Mouse (Mus musculus): Measurements from ENCODE around the gene Cxcl9. TPM values are rescaled to one million over a fixed set of nuclear protein-coding genes. Genes with fewer than 3 reads are reported as not detected.
"Not testable (repeated sequence)": the region's sequence is repeated elsewhere in the genome, so short reads cannot be mapped to it uniquely, and the experiment has no call there.

The Cxcl9 gene
- total and polyA plus RNA-seq, 3 experiments: not detected

GRCm38 (mm10) chr5:92364011-92364410, 36.1 kb upstream of the Cxcl9 start:
- DNase-seq (ENCODE audit: low spot score): no peak
- Histone ChIP-seq H3K9me3 (replicated peaks) (no peaks in the 10 kb centered on the region), H3K4me3 (ENCODE audit: low read depth, low read length) (no peak overlapping the region), H3K36me3 (replicated peaks) (no peaks in the 10 kb centered on the region), H3K27me3 (ENCODE audit: insufficient read depth, low read length) (peaks cover 47% of the 10 kb centered on the region), H3K4me1 (ENCODE audit: insufficient read depth, low read depth, low read length) (no peaks in the 10 kb centered on the region)
- TF ChIP-seq CTCF (IDR thresholded peaks at IDR 0.05; ENCODE audit: low read depth, low read length): no peak
- TF ChIP-seq TAL1 (conservative IDR thresholded peaks at IDR 0.05; ENCODE audit: low read depth, low read length): no peak
- no peak for TF ChIP-seq POLR2AphosphoS5 (IDR thresholded peaks at IDR 0.05; ENCODE audit: insufficient replicate concordance, low read depth, low read length)
- TF ChIP-seq GATA1 (IDR thresholded peaks at IDR 0.05; ENCODE audit: borderline replicate concordance, low read length): no peak
- no peak for TF ChIP-seq GATA2 (IDR thresholded peaks at IDR 0.05; ENCODE audit: borderline replicate concordance, low read depth, low read length)
- no peak for ATAC-seq (ENCODE audit: extremely low read depth, insufficient number of reproducible peaks, low FRiP score, poor library complexity, severe bottlenecking)

GRCm38 (mm10) chr5:92363179-92363578, 35.3 kb upstream of the Cxcl9 start:
- Histone ChIP-seq H3K4me1 (ENCODE audit: insufficient read depth, low read depth, low read length) (no peaks in the 10 kb centered on the region), H3K36me3 (replicated peaks) (no peaks in the 10 kb centered on the region), H3K27me3 (ENCODE audit: insufficient read depth, low read length) (peaks cover 45% of the 10 kb centered on the region), H3K9me3 (replicated peaks) (no peaks in the 10 kb centered on the region), H3K4me3 (ENCODE audit: low read depth, low read length) (no peak overlapping the region)
- DNase-seq (ENCODE audit: low spot score) (no peak), ATAC-seq (ENCODE audit: extremely low read depth, insufficient number of reproducible peaks, low FRiP score, poor library complexity, severe bottlenecking) (no peak)
- TF ChIP-seq GATA2 (IDR thresholded peaks at IDR 0.05; ENCODE audit: borderline replicate concordance, low read depth, low read length) (no peak), POLR2AphosphoS5 (IDR thresholded peaks at IDR 0.05; ENCODE audit: insufficient replicate concordance, low read depth, low read length) (no peak), GATA1 (IDR thresholded peaks at IDR 0.05; ENCODE audit: borderline replicate concordance, low read length) (no peak), TAL1 (conservative IDR thresholded peaks at IDR 0.05; ENCODE audit: low read depth, low read length) (no peak)

- Histone ChIP-seq H3K36me3 (replicated peaks) (no peaks in the 10 kb centered on the region), H3K4me1 (ENCODE audit: insufficient read depth, low read depth, low read length) (peaks cover 1% of the 10 kb centered on the region; the same call in 1 of the 2 replicates), H3K27me3 (ENCODE audit: insufficient read depth, low read length) (peaks cover 34% of the 10 kb centered on the region), H3K4me3 (ENCODE audit: low read depth, low read length) (no peak overlapping the region), H3K9me3 (replicated peaks) (no peaks in the 10 kb centered on the region)
- ATAC-seq (ENCODE audit: extremely low read depth, insufficient number of reproducible peaks, low FRiP score, poor library complexity, severe bottlenecking) (no peak), DNase-seq (ENCODE audit: low spot score) (no peak)
- TF ChIP-seq GATA1 (IDR thresholded peaks at IDR 0.05; ENCODE audit: borderline replicate concordance, low read length) (no peak), POLR2AphosphoS5 (IDR thresholded peaks at IDR 0.05; ENCODE audit: insufficient replicate concordance, low read depth, low read length) (no peak), GATA2 (IDR thresholded peaks at IDR 0.05; ENCODE audit: borderline replicate concordance, low read depth, low read length) (no peak), CTCF (IDR thresholded peaks at IDR 0.05; ENCODE audit: low read depth, low read length) (no peak), TAL1 (conservative IDR thresholded peaks at IDR 0.05; ENCODE audit: low read depth, low read length) (no peak)
These were observed 31.0 kb upstream of the Cxcl9 start for GRCm38 (mm10) chr5:92358767-92359455.

GRCm38 (mm10) chr5:92358033-92358432, 30.2 kb upstream of the Cxcl9 start:
- ATAC-seq (ENCODE audit: extremely low read depth, insufficient number of reproducible peaks, low FRiP score, poor library complexity, severe bottlenecking) (no peak), DNase-seq (ENCODE audit: low spot score) (peak; percentile 20)
- H3K36me3 ChIP-seq (replicated peaks): no peaks in the 10 kb centered on the region
- H3K27me3 ChIP-seq (ENCODE audit: insufficient read depth, low read length): peaks cover 33% of the 10 kb centered on the region
- no peak overlapping the region for H3K4me3 ChIP-seq (ENCODE audit: low read depth, low read length)
- TF ChIP-seq GATA1 (IDR thresholded peaks at IDR 0.05; ENCODE audit: borderline replicate concordance, low read length): no peak
- TF ChIP-seq TAL1 (conservative IDR thresholded peaks at IDR 0.05; ENCODE audit: low read depth, low read length): no peak
- peaks cover 8% of the 10 kb centered on the region for H3K4me1 ChIP-seq (ENCODE audit: insufficient read depth, low read depth, low read length)
- H3K9me3 ChIP-seq (replicated peaks): no peaks in the 10 kb centered on the region

- ATAC-seq (ENCODE audit: extremely low read depth, insufficient number of reproducible peaks, low FRiP score, poor library complexity, severe bottlenecking) (peak; percentile 51), DNase-seq (ENCODE audit: low spot score) (peak; percentile 30)
- Histone ChIP-seq H3K4me1 (ENCODE audit: insufficient read depth, low read depth, low read length) (peaks cover 27% of the 10 kb centered on the region), H3K27me3 (ENCODE audit: insufficient read depth, low read length) (peaks cover 21% of the 10 kb centered on the region), H3K4me3 (ENCODE audit: low read depth, low read length) (peak overlapping the region; percentile 68), H3K36me3 (replicated peaks) (no peaks in the 10 kb centered on the region), H3K9me3 (replicated peaks) (no peaks in the 10 kb centered on the region)
- TF ChIP-seq TAL1 (conservative IDR thresholded peaks at IDR 0.05; ENCODE audit: low read depth, low read length) (no peak), GATA1 (IDR thresholded peaks at IDR 0.05; ENCODE audit: borderline replicate concordance, low read length) (no peak), CTCF (IDR thresholded peaks at IDR 0.05; ENCODE audit: low read depth, low read length) (no peak)
These were observed 25.6 kb upstream of the Cxcl9 start for GRCm38 (mm10) chr5:92353517-92353916.

- Histone ChIP-seq H3K4me3 (ENCODE audit: low read depth, low read length) (peak overlapping the region; percentile 68; the same call in 1 of the 2 replicates), H3K4me1 (ENCODE audit: insufficient read depth, low read depth, low read length) (peaks cover 32% of the 10 kb centered on the region), H3K27me3 (ENCODE audit: insufficient read depth, low read length) (peaks cover 25% of the 10 kb centered on the region)
- H3K36me3 ChIP-seq (replicated peaks); DNase-seq (ENCODE audit: low spot score); H3K9me3 ChIP-seq (replicated peaks); ATAC-seq (ENCODE audit: extremely low read depth, insufficient number of reproducible peaks, low FRiP score, poor library complexity, severe bottlenecking): not testable (repeated sequence)
These were observed 24.8 kb upstream of the Cxcl9 start for GRCm38 (mm10) chr5:92352716-92353115.

GRCm38 (mm10) chr5:92349731-92350130, 21.9 kb upstream of the Cxcl9 start:
- Histone ChIP-seq H3K36me3 (replicated peaks) (no peaks in the 10 kb centered on the region), H3K4me1 (ENCODE audit: insufficient read depth, low read depth, low read length) (peaks cover 37% of the 10 kb centered on the region), H3K9me3 (replicated peaks) (no peaks in the 10 kb centered on the region), H3K27me3 (ENCODE audit: insufficient read depth, low read length) (peaks cover 25% of the 10 kb centered on the region), H3K4me3 (ENCODE audit: low read depth, low read length) (no peak overlapping the region)
- no peak for DNase-seq (ENCODE audit: low spot score)
- no peak for TF ChIP-seq TAL1 (conservative IDR thresholded peaks at IDR 0.05; ENCODE audit: low read depth, low read length)
- TF ChIP-seq GATA1 (IDR thresholded peaks at IDR 0.05; ENCODE audit: borderline replicate concordance, low read length): no peak
- no peak for TF ChIP-seq GATA2 (IDR thresholded peaks at IDR 0.05; ENCODE audit: borderline replicate concordance, low read depth, low read length)
- TF ChIP-seq CTCF (IDR thresholded peaks at IDR 0.05; ENCODE audit: low read depth, low read length): no peak
- TF ChIP-seq POLR2AphosphoS5 (IDR thresholded peaks at IDR 0.05; ENCODE audit: insufficient replicate concordance, low read depth, low read length): no peak
- no peak for ATAC-seq (ENCODE audit: extremely low read depth, insufficient number of reproducible peaks, low FRiP score, poor library complexity, severe bottlenecking)
